Mouse (Mus musculus) kidney, adult 2 months (tissue): ENCODE results near the gene Gm10964.

ENCODE experiments used
- CTCF ChIP-seq: fragments of 200-500 bp; conservative IDR thresholded peaks from 2 replicates; pipeline ENCODE4 v1.5.1; 2011; ENCODE audit warnings: low read depth, mild to moderate bottlenecking, control low read depth, low read length, moderate library complexity, mixed read lengths; ENCODE audit not compliant: insufficient read depth, insufficient read length
- POLR2A ChIP-seq: fragments of 200-500 bp; IDR thresholded peaks from one replicate; pipeline ENCODE4 v1.6.1; 2011; ENCODE audit warnings: low read depth, low read length, control low read depth

GRCm38 (mm10) chr3:103746711-103747110, 7.5 kb downstream of the Gm10964 start:
- no peak for TF ChIP-seq CTCF
- no peak for TF ChIP-seq POLR2A
